Mouse (Mus musculus) embryo, embryonic 10.5 days (tissue): ENCODE data around the gene Sun1.

Experiments used
- DNase-seq: peaks from one replicate; pipeline ENCODE4 v3.0.0-alpha.2; 2015; ENCODE audit warnings: low spot score

Sun1 gene

GRCm38 (mm10) chr5:139286142-139286941, 85.9 kb downstream of the Sun1 start:
- no peak for DNase-seq

- DNase-seq = no peak
Observed at GRCm38 (mm10) chr5:139287099-139287498, 86.7 kb downstream of the Sun1 start.

GRCm38 (mm10) chr5:139287787-139288186, 87.3 kb downstream of the Sun1 start:
- no peak for DNase-seq

- no peak for DNase-seq
Observed at GRCm38 (mm10) chr5:139288591-139288990, 88.2 kb downstream of the Sun1 start.

DNA sequence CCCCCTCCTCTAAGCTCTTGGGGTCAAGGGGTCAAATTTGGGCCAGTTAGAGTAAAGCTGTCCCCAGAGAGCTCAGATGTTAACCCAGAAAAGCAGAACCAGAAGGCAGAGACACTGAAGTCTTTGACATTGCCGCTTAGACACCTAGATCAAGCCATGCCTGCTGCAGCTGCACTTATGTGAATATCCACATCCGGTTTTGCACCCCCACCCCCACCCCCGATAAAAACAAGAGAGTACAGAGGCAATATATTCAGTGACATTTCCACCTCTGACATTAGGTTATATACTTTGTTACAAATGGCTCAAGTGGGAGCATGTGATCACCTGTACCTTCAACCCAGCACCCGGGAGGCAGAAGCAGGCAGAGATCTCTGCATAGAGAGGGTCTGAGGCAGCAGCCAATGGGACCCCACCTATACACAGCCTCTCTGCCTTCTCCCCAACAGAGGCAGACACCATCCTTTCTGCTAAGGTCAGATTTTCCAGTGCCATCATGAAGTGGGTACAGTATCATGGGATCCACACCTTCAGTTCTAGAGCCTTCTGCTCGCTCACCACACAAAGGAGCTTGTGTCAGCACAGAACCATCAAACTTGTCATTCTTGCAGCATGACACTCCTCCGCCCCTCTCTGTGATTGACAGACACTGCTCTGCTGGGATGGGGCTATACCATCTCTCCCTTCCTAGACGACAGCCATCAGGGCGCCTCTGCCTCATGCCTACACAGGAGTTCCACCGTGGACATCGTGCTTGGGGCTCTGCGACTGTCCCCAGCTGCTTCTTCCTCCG, 90.2 kb downstream of the Sun1 start:
- DNase-seq = no peak

DNA sequence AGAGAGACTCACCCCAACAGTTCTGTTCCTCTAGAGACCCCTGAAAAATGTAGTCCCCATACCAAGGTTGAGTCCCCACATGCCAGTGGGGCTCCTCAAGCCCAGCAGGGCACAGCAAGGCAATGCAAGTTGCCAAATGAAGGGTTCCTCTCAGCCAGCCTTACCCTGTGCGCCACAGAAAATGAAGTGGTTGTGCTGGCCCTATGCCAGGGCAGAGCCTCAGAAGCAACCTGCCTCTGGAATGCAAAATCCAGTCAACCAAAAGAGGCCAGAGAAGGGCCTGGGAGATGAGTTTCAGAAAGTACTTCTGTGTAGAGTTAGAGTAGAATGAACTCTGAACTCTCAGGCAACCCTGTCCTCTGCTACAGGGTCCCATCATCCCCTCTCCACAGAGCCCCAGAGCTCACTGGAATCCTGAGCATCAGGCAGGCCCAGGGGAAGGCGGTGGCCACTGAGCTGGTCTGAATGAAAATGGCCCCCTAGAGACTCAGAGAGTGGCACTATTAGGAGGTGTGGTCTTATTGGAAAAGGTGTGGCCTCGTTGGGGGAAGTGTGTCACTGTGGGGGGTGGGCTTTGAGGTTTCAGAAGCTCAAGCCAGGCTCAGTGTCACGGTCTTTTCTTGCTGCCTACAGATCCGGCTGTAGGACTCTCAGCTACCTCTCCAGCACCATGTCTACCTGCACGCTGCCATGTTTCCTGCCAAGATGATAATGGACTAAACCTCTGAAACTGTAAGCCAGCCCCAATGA, 91.5 kb downstream of the Sun1 start:
- DNase-seq = no peak

DNA sequence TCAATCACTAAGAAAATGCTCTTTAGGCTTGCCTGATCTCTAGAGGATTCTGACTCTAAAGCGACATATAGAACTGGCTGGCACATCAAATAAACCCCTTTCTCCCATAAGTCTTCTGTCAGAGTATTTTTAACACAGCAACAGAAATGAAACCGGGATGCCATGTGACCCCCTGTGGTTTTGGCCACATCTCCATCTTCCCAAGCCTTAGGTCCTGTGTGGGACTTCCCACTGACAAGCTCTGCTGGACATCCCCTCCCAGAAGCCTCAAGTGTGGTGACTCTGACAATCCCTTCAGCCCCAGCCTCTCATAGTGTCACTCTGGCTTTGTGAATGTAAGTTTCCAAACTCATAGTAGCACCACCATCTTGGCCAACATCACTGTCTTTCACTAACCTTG, 93.7 kb downstream of the Sun1 start:
- no peak for DNase-seq

DNA sequence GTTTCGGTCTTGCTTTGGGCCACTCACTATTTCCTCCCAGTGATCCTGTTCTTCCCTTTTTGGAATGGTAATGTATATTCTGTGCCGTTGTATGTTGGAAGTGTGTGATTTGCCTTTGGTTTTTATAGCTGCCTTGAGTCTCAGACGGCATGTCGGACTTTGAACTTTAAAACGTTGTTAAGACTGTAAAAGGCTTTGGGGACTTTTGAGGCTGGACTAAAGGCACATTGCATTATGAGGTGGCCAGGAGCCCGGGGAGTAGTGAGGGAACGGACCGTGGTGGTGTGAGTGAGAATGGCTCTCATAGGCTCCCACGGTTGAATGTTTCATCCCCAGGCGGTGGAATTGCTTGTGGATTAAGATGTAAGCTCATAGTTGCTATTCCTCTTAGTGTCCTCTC, 96.7 kb downstream of the Sun1 start:
- DNase-seq = no peak

GRCm38 (mm10) chr5:139297745-139298144, 97.3 kb downstream of the Sun1 start:
- no peak for DNase-seq
